Mouse (Mus musculus) MN1 (cell line): ENCODE data around the gene Gm5426.
"Not testable (repeated sequence)": the region's sequence is repeated elsewhere in the genome, so short reads cannot be mapped to it uniquely, and the experiment has no call there.

Experiments used
- DNase-seq: peaks from one replicate; pipeline ENCODE4 v3.0.0-alpha.2; 2016; ENCODE audit warnings: low spot score

Gm5426 gene

DNA sequence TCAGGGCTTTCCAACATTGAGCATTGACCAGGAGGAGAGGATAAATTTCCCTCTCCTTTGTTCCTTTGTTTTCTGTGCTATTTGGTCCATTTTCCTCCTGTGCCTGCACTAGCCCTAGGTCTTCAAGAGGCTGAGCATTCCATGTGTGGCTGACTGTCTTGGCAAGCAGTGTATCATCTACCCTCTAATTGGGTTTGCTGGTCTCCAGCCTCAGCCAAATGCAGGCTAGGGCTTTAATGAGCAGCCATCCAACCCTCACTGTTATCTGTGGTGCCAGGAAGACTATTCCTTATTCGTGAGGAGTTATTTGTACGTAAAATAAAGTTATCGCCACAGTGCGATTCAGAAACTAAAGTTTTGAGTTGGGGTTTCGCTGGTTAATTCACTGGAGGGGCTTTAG is 2.2 kb downstream of the Gm5426 start:
- peak; percentile 47 for DNase-seq

DNA sequence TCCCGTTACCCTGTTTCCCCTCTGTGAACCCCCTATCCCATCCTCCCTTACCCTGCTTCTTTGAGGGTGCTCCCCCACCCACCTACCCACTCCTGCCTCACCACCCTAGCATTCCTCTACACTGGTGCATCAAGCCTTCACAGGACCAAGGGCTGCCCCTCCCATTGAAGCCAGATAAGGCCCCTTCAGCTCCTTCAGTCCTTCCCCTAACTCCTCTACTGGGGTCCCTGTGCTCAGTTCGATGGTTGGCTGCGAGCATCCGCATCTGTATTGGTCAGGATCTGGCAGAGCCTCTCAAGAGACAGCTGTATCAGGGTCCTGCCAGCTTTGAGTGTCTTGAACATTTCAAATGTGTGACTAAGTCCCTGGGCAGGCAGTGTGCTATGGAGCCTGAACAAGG is 2.9 kb downstream of the Gm5426 start:
- not testable (repeated sequence) for DNase-seq

DNA sequence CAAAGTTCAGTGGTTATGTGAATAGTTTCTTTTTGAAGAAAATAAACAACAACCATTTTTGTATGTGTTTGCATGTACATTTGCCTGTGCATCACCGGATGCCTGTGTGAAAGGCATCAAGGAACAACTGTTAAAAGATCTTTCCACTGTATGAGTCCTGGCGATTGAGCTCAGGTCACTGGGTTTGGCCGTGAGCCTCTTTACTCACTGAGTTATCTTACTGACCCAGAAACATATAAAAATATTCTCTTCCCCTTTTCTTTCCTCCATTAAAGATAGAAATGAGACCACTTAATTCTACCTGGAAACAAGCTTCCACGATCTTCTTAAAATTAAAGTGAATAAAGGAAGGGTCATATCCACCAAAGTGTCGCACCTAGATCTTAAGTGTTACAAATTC is 10.2 kb downstream of the Gm5426 start:
- DNase-seq, result no peak

DNA sequence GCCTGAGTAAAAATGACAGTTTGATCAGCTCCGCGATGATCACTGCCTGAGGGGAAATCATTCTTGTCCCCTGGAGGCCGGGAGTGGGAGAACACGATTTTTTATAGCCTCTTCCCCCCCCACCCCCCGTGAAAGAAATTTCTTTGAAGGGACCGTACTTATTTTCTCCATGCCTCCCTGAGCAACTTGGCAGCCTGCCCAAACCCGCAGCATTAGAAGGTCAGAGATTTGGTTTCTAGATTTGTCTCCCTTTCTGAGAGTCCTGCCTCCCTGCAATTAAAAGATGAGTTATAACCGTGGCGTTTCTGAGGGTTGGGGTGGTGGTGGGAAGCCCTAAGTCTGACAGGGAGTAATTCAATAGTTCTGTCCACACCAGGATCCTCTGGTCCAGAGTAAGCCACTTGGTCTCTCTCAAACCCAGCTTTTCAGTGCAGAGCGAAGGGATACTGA is 11.9 kb downstream of the Gm5426 start:
- DNase-seq, result peak; percentile 54

DNA sequence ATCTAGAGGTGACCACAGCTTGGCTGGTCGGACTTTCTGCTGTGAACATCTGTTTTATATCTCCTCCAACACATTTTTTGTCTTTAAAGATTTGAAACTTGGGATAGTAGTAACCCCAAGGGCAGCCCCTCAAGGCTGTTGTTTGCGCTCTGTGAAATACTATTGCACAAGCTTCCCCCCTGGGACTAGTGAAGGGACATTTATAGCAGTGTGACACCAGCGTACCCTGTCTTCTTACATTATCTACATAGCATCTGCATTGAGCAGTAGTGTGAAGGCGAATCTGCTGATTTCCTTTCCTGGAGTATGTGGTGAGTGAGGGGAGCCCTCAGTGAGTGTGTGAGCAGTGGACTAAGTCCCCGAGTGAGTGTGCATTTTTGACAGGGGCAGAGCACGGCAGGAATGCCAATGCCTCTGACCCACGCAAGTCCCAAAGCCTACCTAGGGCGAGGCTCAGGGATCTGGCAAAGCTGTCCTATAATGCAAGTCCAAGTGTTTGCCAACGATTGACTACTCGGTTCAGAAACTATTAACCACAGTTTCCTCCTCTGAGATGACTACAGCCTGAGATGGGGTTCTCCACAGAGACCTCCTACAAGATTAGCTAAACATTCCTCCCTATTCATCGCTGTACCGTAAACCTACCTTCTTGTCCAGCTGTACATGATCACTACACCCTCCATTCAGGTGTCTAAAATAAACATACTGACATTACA is 14.2 kb downstream of the Gm5426 start:
- no peak for DNase-seq

DNA sequence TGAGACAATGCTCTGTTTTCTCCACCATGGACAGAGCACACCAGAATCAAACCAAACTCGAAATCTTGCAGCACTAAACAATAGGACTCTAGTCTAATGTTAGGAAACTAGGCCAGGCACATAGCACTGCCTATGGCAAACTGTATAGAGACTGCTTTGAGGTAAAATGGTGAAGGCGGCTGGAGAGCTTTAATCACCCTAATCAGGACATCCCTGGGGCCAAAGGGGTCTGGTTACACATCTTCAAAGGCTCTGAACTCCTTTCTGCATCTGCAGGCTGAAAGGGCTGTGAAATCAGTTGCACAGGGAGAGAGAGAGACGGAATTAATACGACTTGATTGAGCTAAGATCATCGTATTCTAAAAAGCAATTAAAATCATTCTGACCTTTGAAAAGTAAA is 16.9 kb downstream of the Gm5426 start:
- no peak for DNase-seq

DNA sequence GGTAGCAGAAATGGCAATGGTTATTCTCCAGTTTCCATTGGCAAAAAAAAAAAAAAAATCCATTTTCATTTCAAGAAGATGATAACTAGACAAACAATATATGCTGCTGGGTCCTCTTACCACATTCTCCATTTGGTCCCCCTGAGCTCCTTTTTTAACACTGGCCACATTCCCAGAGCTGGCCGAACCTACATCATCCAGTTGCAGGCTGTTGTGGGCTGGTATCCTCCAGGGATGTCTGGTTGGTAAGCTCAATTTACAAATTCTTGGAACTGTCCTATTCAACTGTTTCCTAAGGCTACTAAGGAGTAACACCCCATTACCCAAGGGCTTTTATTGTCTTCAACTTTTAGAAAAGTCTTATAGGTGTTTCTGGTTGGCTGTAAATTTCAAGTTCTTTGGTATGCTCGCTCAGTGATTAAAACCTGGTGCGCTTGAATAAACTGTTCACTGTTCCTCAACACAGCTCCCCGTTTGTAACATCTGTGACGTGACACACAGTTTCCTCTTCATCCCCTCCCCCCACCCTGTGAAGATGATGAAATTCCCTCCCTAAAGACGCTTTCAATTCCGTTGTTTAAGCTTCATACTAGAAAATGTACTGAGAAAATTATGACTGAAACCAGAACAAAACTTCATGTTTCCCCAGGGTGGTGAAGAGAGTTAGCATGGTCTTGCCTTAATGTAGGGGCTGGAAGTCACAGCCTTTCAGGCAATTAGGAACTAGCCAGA is 26.7 kb downstream of the Gm5426 start:
- no peak for DNase-seq

DNA sequence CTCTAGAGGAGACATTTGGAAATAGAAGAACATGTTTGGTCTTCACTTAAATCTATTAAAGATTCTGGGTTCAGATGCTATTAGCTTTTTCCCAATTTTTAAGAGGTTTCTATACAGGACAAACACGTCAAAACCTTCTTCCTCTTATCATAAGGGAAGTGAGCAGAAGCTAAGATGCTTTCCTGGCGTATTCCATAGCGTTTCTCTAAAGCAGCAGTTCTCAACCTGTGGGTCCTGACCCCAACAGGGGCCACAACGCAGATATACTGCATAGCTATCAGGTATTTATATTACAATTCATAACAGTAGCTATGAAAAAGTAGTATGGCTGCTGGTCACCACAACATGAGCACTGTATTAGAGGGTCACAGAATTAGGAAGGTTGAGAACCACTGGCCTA is 27.4 kb downstream of the Gm5426 start:
- no peak for DNase-seq

DNA sequence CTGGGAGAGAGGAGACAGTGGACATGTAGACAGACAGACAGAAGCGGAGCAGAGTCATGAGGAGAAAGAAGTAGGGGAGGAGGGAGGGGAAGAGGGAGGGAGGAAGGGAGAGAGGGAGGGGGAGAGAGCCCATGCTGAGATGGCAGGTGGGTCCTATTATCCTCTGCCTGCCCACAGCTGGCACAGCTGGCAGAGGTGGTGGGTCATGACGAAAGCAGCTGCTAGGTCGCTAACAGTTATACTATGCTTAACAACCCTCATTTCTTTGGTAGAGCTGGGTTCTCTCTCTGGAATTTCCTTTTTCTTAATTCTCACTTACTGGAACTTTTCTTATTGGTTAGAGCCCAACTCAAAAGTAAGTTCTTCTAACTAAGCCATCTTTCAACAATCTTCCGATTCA is 28.9 kb downstream of the Gm5426 start:
- DNase-seq, result no peak

DNA sequence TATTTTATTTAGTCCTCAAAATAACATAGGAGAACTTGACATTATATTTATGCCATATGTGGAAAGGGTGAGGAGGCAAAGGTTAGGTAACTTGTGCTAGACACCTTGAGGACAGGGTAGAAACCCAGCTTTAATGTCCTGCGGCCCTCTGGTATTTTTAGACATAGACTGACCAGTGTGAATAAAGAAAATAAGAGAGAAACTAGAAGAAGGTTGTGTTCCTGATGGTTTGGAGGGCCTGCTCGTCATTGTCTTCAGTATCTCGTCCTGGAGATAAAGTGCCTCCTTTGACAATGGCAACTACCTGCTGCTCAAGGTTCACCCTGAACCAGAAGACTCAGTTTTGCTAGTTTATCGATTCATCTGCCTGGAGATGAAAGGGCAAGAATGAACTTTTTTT is 32.6 kb downstream of the Gm5426 start:
- DNase-seq, result no peak

DNA sequence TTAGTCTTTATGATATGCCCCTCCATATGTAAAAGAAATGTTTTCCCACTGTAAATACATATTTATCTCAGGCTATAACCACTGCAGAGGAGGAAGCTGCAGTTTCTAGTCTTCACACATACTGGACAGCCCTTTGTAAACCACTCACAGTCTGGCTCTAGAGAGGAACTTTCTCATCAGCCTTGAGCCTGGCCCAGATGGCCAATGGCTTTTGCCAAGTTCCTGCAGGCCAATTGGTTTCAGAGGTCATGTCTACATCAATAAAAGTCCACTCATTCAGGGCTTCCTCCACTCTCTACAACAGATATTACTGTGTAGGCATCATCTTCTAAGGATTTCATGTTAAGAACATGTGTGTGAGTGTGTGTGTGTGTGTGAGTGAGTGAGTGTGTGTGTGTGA is 35.1 kb downstream of the Gm5426 start:
- no peak for DNase-seq

DNA sequence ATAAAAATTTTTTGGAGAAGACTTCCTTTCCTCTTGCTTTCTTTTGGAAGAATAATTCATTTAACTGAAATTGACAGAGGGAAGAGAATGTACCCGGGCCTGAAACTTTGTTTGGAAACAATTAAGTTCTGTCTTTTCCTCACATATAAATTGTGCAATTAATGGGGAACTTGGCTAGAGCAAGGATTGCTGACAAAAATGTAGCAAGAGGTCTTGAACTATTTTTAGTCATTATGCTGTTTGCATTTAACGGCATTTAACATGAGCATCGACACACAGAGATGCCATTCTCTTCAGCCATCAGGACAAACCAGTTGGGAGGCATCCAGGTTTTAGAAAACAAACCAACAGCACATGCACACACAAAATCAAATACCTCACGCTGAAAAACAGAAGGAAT is 36.6 kb downstream of the Gm5426 start:
- no peak for DNase-seq

DNA sequence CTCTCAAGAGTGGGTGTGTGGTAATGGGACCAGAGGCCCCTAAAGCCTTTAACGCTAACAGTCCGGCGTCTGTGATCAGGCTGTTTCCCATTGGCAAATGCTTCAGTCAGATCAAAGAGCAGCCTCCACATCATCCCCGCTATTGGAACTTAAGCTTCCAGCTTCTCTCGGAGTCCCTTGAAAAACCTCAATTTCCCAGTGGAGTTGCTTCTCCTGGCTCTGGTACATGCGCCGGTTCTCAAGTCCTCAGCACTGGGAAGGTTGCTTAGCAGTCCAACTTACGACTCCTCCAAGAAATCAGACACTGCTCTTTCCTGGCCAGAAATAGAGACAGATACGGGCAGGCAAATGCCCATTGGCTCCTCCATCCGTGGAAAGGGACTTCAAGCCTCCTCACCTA is 37.4 kb downstream of the Gm5426 start:
- no peak for DNase-seq

DNA sequence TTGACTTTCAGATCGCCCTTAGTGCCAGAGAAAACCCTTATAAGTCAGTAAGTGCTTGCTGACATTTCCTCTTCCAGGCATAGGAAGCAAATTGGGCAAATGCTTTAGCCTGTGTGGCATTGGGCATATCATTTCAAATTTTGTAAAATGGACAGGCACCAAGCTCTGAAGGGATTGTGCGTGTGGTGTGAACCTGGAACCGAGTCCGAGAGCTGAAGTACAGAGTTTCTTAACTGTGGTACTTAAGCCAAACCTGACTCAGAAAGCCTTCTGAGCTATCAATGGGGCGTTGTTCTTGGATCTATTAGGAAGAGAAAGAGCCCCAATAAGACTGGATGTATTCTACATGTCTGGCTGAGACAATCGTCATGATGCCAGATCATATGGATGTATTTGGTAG is 40.5 kb downstream of the Gm5426 start:
- no peak for DNase-seq

DNA sequence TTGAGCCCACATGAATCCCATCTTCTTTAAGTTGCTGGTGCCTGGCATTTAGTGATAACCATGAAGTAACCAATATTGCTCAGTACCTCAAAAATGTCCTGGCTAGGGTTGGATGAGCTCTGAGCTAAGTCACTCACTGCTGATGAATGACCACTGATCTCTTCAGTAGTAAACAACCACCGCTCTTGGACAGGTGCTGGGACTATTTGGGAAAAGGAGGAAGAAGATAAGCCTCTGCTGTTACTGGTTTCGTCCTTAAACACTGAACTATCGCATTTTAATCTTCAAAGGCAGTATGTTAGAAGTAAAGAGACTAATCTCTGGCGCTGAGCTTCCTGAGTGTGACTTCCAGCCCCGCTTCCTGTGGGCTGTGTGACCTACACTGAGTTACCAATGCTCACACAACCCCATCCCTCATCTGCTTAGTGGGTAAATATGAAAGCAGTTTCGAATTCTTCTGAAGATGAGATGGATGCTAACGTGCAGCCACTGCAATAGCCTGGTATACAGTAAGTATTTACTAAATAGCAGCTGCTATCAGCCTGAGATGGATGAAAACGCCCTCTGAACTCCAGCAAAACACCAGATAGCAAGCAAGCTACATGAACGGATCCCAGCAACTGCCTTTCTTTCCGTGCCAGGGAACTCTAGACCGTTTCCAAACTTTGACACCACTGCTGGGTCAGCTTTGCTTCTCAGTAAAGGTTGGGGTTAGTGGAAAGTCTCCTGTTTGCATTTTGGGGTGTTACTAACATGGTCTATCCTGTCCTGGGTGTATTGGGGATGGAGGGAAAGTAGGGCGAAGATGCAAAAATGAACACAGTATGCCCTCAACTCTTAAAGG is 44.4 kb downstream of the Gm5426 start:
- no peak for DNase-seq

DNA sequence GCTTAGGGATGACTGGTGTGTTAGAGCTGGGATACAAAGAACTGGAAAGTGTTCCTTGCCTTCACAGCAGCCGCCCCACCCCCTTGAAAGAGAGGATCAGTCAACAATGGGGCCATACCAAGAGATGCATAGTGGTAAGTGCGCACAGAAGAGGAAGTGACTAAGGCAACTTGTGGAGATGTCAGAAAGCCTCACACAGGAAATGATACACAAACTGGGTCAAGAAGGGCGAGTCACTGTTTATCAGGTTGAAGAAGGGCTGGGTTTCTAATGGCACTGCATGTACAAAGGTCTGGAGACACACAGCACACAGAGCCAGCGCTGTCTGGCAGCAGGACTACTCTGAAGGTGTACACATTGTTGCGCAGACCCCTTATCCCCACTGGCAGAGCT is 45.0 kb downstream of the Gm5426 start:
- no peak for DNase-seq

DNA sequence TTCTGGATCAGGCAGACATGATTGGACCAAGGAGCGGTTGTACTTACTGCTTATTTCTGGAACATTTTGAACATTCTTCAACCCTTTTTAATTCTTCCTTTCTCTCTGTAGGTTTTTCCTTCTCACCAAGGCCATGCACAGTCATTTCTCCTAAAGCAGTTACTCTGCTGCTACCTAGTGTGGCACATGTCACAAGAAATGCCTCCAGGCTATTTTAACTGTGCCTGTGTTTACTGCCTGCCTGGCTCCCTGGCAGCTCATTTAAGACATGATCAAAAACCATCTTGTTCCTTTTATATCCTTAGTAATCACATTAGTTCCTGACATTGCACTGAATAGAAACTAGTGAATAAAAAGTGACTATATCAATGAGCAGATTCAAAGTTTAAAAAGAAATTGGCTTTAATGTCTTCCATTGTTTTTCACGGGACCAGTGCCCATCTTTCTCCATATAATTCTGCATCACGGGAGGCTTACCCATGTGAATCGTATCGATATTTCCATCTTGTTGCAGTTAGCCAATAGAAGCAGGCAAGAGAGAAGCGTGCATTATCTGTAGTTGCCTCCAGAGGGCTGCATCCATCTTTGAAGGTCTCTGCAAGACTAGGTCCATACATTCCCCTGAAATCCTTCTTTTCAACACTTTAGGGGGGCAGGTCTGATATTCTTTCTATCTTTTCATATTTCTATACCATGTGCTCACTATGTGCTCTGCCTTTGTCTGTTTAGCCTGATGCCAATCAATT is 45.7 kb downstream of the Gm5426 start:
- DNase-seq, result no peak

DNA sequence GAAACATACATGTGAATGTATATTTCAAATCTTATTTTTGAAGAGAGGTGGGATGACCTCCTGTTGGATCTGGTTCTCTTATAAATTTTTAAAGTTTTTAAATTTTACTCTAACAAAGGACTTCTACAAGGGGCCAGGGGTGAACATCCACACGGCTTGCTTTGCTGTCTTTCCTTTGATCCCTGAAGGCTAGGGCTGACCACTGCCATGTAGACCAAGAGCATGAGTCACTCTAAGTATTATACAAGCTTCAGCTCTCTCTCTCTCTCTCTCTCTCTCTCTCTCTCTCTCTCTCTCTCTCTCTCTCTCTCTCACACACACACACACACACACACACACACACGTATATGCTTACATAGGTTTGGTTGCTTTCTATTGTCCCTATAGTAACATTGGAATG is 48.6 kb downstream of the Gm5426 start:
- DNase-seq, result no peak

DNA sequence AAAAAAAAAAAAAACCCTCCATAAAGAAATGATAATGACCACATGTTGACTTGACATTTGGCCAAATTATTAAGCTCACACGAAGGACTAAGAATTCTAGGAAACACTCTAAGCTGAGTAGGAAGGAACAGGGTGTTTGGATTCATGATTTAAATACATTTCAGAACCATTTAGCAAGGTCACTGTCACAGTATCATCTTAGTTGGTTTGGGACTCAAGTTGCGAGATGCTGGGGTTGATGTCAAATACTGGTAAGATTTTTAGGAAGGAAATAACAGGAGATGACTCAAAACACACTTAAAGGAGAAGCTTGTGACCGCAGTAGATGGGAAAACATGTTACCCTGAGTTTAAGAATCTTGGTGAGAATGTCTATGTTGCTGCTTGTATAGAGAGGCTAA is 49.2 kb downstream of the Gm5426 start:
- no peak for DNase-seq
